In genomic region chr7:16273766-16274140, GRCm38 (mm10) we compare ENCODE assay signal across 8 mouse cellular contexts. TPM values are rescaled to one million over a fixed set of nuclear protein-coding genes. Genes with fewer than 3 reads are reported as not detected.
DNase-seq lines count a peak whose midpoint lies in the region; ATAC-seq lines count a peak whose summit lies in the region.

No protein-coding gene starts in this region.

- peak overlapping the region; percentile 75 for H3K4me2 ChIP-seq in forebrain, embryonic 15.5 days (replicated peaks)
- peak overlapping the region; percentile 88 for H3K4me2 ChIP-seq in liver, embryonic 16.5 days (ENCODE audit: low read depth, low read length)
- peak overlapping the region; percentile 95 for H3K4me2 ChIP-seq in neural tube, embryonic 12.5 days (replicated peaks)

- under 1% methylated on average over 18 of the region's 18 CpGs for WGBS in forebrain, embryonic 15.5 days
- 1% methylated on average over 18 of the region's 18 CpGs for WGBS in liver, embryonic 16.5 days (ENCODE audit: insufficient replicate concordance)
- WGBS in neural tube, embryonic 12.5 days, result 1% methylated on average over 18 of the region's 18 CpGs

- peak; percentile 85 for DNase-seq in retina, postnatal 1 day
- DNase-seq in retina, embryonic 14.5 days (ENCODE audit: low spot score), result no peak
- DNase-seq in c-Kit-negative CD71-positive TER-119-positive erythroid progenitor cells, embryonic 14.5 days (ENCODE audit: low read depth, low spot score), result peak; percentile 77
- DNase-seq in kidney, adult 8-10 months, result peak; percentile 76 to 78
- peak; percentile 90 for DNase-seq in thymus, postnatal 0 days (ENCODE audit: low spot score)

- H3K36me3 ChIP-seq in forebrain, embryonic 15.5 days, result peaks cover 35% of the 10 kb centered on the region
- H3K36me3 ChIP-seq in liver, embryonic 16.5 days (ENCODE audit: control insufficient read depth, insufficient read depth), result no peaks in the 10 kb centered on the region; the same call in none of the 2 replicates
- peaks cover 34% of the 10 kb centered on the region for H3K36me3 ChIP-seq in neural tube, embryonic 12.5 days

- H3K4me3 ChIP-seq in forebrain, embryonic 15.5 days, result peak overlapping the region; percentile 67
- H3K4me3 ChIP-seq in liver, embryonic 16.5 days (ENCODE audit: low read depth, low read length), result peak overlapping the region; percentile 82
- peak overlapping the region; percentile 76 for H3K4me3 ChIP-seq in neural tube, embryonic 12.5 days

- no peaks in the 10 kb centered on the region for H3K9me3 ChIP-seq in forebrain, embryonic 15.5 days
- H3K9me3 ChIP-seq in liver, embryonic 16.5 days (replicated peaks; ENCODE audit: control insufficient read depth, low read length), result no peaks in the 10 kb centered on the region
- no peaks in the 10 kb centered on the region for H3K9me3 ChIP-seq in neural tube, embryonic 12.5 days

- peaks cover 24% of the 10 kb centered on the region for H3K4me1 ChIP-seq in forebrain, embryonic 15.5 days
- H3K4me1 ChIP-seq in liver, embryonic 16.5 days (ENCODE audit: control insufficient read depth, low read depth, low read length), result peaks cover 35% of the 10 kb centered on the region
- H3K4me1 ChIP-seq in neural tube, embryonic 12.5 days, result peaks cover 25% of the 10 kb centered on the region

- H3K9ac ChIP-seq in forebrain, embryonic 15.5 days (replicated peaks), result peak overlapping the region; percentile 53
- H3K9ac ChIP-seq in liver, embryonic 16.5 days (ENCODE audit: low read depth, low read length), result peak overlapping the region; percentile 85
- H3K9ac ChIP-seq in neural tube, embryonic 12.5 days, result peak overlapping the region; percentile 87

- peak; percentile 74 for ATAC-seq in forebrain, embryonic 15.5 days (replicated peaks)
- ATAC-seq in liver, embryonic 16.5 days (ENCODE audit: low read depth), result peak; percentile 81
- peak; percentile 65 for ATAC-seq in neural tube, embryonic 12.5 days (ENCODE audit: low FRiP score, low read depth)

- peak overlapping the region; percentile 91 for H3K27ac ChIP-seq in forebrain, embryonic 15.5 days (replicated peaks)
- H3K27ac ChIP-seq in liver, embryonic 16.5 days (ENCODE audit: low read length), result peak overlapping the region; percentile 98
- H3K27ac ChIP-seq in neural tube, embryonic 12.5 days, result peak overlapping the region; percentile 84

- H3K27me3 ChIP-seq in forebrain, embryonic 15.5 days, result no peaks in the 10 kb centered on the region
- H3K27me3 ChIP-seq in liver, embryonic 16.5 days (ENCODE audit: control insufficient read depth, insufficient read depth, low read depth, low read length), result no peaks in the 10 kb centered on the region
- H3K27me3 ChIP-seq in neural tube, embryonic 12.5 days (replicated peaks), result peaks cover 11% of the 10 kb centered on the region; the same call in 1 of the 2 replicates

RNA-seq across cellular contexts. Expression of gene Inafm1, which starts 0.3 kb away (rescaled TPM):
- polyA plus RNA-seq in forebrain, embryonic 15.5 days (2015; fragmentation: Nextera tagmentation; extraction: Ambion mirVana), result 27.0 and 27.5 TPM in 2 replicates
- polyA plus RNA-seq in liver, embryonic 16.5 days (2015; fragmentation: Nextera tagmentation; extraction: Ambion mirVana), result 3.5 and 4.4 TPM in 2 replicates
- polyA plus RNA-seq in neural tube, embryonic 12.5 days (2016; fragmentation: Nextera tagmentation; extraction: Ambion mirVana), result 27.0 and 28.5 TPM in 2 replicates
- 6.2 and 7.6 TPM in 2 replicates for polyA plus RNA-seq in thymus, postnatal 0 days (2015; fragmentation: Nextera tagmentation; extraction: Ambion mirVana)

RNA-seq across cellular contexts. Expression of gene Ccdc9, which starts 12.8 kb away (rescaled TPM):
- 31.1 and 35.5 TPM in 2 replicates for polyA plus RNA-seq in forebrain, embryonic 15.5 days (2015; fragmentation: Nextera tagmentation; extraction: Ambion mirVana)
- polyA plus RNA-seq in liver, embryonic 16.5 days (2015; fragmentation: Nextera tagmentation; extraction: Ambion mirVana), result 9.0 and 10.9 TPM in 2 replicates
- polyA plus RNA-seq in neural tube, embryonic 12.5 days (2016; fragmentation: Nextera tagmentation; extraction: Ambion mirVana), result 47.7 and 49.5 TPM in 2 replicates
- polyA plus RNA-seq in thymus, postnatal 0 days (2015; fragmentation: Nextera tagmentation; extraction: Ambion mirVana), result 15.9 and 21.9 TPM in 2 replicates

RNA-seq across cellular contexts. Expression of gene C5ar1, which starts 14.4 kb away (rescaled TPM):
- 1.1 and 1.3 TPM in 2 replicates for polyA plus RNA-seq in forebrain, embryonic 15.5 days (2015; fragmentation: Nextera tagmentation; extraction: Ambion mirVana)
- 4.0 and 4.6 TPM in 2 replicates for polyA plus RNA-seq in liver, embryonic 16.5 days (2015; fragmentation: Nextera tagmentation; extraction: Ambion mirVana)
- 0.87 and 1.2 TPM in 2 replicates for polyA plus RNA-seq in neural tube, embryonic 12.5 days (2016; fragmentation: Nextera tagmentation; extraction: Ambion mirVana)
- 1.1 and 1.2 TPM in 2 replicates for polyA plus RNA-seq in thymus, postnatal 0 days (2015; fragmentation: Nextera tagmentation; extraction: Ambion mirVana)

RNA-seq across cellular contexts. Expression of gene C5ar2, which starts 29.8 kb away (rescaled TPM):
- polyA plus RNA-seq in forebrain, embryonic 15.5 days (2015; fragmentation: Nextera tagmentation; extraction: Ambion mirVana), result 0.06 TPM in 1 of 2 replicates, not detected in the other
- polyA plus RNA-seq in liver, embryonic 16.5 days (2015; fragmentation: Nextera tagmentation; extraction: Ambion mirVana), result 0.98 and 1.0 TPM in 2 replicates
- polyA plus RNA-seq in neural tube, embryonic 12.5 days (2016; fragmentation: Nextera tagmentation; extraction: Ambion mirVana), result 0.09 and 0.10 TPM in 2 replicates
- 0.04 and 0.14 TPM in 2 replicates for polyA plus RNA-seq in thymus, postnatal 0 days (2015; fragmentation: Nextera tagmentation; extraction: Ambion mirVana)

RNA-seq across cellular contexts. Expression of gene Bbc3, which starts 34.4 kb away (rescaled TPM):
- polyA plus RNA-seq in forebrain, embryonic 15.5 days (2015; fragmentation: Nextera tagmentation; extraction: Ambion mirVana), result 16.7 and 18.5 TPM in 2 replicates
- 3.0 and 4.1 TPM in 2 replicates for polyA plus RNA-seq in liver, embryonic 16.5 days (2015; fragmentation: Nextera tagmentation; extraction: Ambion mirVana)
- polyA plus RNA-seq in neural tube, embryonic 12.5 days (2016; fragmentation: Nextera tagmentation; extraction: Ambion mirVana), result 22.7 and 25.0 TPM in 2 replicates
- polyA plus RNA-seq in thymus, postnatal 0 days (2015; fragmentation: Nextera tagmentation; extraction: Ambion mirVana), result 8.0 and 9.2 TPM in 2 replicates
